Mouse (Mus musculus): ENCODE results near the gene Tut7. TPM values are rescaled to one million over a fixed set of nuclear protein-coding genes. Genes with fewer than 3 reads are reported as not detected.
"Not testable (repeated sequence)": the region's sequence is repeated elsewhere in the genome, so short reads cannot be mapped to it uniquely, and the experiment has no call there.

The Tut7 gene
- polyA plus RNA-seq, 1 experiment from 2014 or later = 62.8 TPM

DNA sequence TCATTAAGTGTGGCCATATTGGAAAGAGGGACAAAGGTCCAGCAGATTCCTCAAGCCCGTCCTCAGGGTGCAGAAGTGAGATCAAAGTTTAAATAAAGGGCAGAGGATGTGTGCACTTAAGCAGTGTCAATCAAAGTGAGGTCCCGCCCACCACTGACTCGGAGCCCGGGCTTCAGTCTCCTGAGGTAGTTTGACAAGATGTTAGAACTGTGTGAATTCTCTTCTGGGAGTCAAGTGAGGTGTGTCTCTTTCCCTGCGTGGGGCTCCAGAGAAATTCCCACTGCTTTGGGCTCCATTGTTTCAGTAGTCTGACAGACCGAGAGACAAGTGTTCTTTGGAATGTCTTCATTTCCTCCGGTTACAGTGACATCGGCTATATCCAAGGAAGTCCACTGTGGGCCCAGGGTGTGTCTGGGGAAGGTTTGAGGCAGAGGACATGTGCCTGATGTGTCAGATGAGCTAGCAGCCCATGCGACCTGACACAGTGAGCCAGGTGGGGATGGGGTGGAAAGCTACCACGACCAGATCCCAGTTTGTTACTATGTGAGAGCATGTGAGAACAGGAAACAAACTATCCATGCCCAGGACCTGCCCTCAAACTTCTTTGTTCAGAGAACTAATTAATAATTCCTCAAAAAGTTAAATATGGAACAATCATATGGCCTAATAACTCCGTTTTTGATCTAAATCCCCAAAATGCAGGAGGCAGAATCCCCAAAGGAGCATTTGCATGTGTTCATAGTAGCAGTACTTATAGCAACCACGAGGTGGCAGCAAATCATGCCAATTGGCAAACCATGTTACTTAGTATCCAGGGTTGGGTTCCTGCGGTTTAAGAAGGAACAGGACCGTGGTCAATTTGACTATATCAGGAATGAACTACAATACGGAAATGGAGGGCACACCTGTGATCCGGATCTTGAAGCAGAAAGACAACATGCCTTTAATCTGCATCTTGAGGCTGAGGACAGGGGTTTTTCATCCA is 19.6 kb upstream of the Tut7 start:
- H3K9ac ChIP-seq (replicated peaks) = no peak overlapping the region
- H3K4me3 ChIP-seq = no peak overlapping the region
- H3K36me3 ChIP-seq = no peaks in the 10 kb centered on the region
- no peaks in the 10 kb centered on the region for H3K4me1 ChIP-seq
- no peaks in the 10 kb centered on the region for H3K27me3 ChIP-seq
- 49% methylated on average over 16 of the region's 16 CpGs for WGBS
- no peaks in the 10 kb centered on the region for H3K9me3 ChIP-seq
- ATAC-seq (ENCODE audit: low FRiP score, low read depth) = peak; percentile 31; the same call in 1 of the 2 replicates
- H3K27ac ChIP-seq (replicated peaks) = no peak overlapping the region
- no peak overlapping the region for H3K4me2 ChIP-seq (replicated peaks)

DNA sequence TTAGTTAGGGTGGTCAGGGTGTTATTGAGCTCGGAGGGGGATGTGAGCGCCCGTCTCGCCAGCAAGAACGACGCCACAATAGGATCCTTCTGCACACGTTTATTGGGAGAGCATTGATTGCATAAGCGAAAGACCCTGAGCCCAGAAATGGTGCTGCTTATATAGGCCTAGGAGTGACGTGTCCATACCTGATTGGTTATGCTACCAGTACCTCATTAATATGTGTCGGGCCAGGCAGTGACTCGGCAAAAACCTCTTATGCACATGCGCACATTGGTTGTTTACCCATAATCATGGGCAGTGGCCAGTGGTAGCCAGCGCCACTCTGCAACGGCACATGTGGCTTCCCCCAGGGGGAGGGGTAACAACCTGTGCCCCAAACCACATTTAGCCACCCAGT is 18.8 kb upstream of the Tut7 start:
- ATAC-seq (ENCODE audit: low FRiP score, low read depth); H3K4me1 ChIP-seq: not testable (repeated sequence)
- 94% methylated on average over 14 of the region's 14 CpGs for WGBS

DNA sequence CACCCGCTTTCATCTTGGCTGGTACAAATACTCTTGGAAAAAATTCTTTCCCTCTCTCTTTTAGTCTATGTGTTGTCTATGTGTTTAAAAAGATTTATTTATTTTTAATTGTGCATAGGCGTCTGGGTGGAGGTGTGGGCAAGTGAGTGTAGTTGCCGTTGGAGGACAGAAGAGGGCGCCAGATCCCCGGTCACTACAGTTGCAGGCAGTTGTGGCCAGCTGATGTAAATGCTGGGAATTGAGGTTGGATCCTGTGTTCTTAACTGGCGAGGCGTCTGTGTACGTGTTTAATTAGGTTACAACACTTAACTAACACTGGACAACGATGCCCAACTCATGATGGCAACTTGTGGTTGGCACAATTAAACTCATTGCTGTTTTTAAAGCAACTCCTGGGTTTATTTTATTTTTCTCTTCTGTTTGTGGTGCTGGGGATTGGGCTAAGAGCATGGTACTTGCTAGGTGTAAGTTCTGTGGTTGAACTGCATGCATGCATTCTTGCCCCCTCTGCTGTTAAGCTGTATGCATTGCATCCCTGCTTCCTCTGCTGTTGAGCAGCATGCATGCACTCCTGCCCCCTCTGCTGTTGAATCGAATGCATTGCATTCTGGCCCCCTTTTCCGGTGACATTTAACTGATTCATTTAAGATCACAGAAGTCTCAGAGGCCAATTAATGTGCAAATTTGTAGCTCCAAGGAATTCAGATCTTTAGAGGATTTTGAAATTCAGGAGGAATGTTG is 17.7 kb upstream of the Tut7 start:
- Histone ChIP-seq H3K9me3 (no peaks in the 10 kb centered on the region), H3K27ac (replicated peaks) (no peak overlapping the region), H3K9ac (replicated peaks) (no peak overlapping the region), H3K4me2 (replicated peaks) (no peak overlapping the region), H3K36me3 (no peaks in the 10 kb centered on the region), H3K4me3 (no peak overlapping the region), H3K4me1 (no peaks in the 10 kb centered on the region), H3K27me3 (no peaks in the 10 kb centered on the region)
- WGBS = 74% methylated on average over 11 of the region's 11 CpGs
- no peak for ATAC-seq (ENCODE audit: low FRiP score, low read depth)

More for the DNA sequence above, 18.8 kb upstream of the Tut7 start:
- H3K9me3 ChIP-seq; H3K4me2 ChIP-seq (replicated peaks); H3K9ac ChIP-seq (replicated peaks); H3K27me3 ChIP-seq; H3K4me3 ChIP-seq; H3K27ac ChIP-seq (replicated peaks); H3K36me3 ChIP-seq: not testable (repeated sequence)

DNA sequence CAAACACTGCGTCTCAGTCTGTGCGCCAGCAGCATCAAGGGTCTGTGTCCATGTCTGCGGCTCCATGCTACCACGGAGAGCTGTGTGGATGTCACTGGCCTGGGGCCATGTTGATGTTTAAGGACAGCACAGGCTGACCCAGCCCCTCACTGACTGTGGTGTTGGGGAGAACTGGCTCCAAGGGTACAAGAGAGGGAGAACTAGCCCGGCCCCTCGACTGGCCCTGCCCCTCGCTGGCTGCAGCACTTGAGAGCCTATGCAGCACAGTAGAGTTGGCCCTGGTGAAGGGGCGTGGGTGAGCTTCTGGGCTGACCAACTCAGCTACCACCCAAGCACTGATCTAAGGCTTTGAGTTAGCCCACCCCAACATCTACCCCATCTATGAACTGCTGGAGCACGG is 16.4 kb upstream of the Tut7 start:
- 0 out of 2 replicates have a peak, but pooled peaks have one; percentile 35 for ATAC-seq (ENCODE audit: low FRiP score, low read depth)
- WGBS = 89% methylated on average over 9 of the region's 9 CpGs
- H3K4me3 ChIP-seq = no peak overlapping the region

DNA sequence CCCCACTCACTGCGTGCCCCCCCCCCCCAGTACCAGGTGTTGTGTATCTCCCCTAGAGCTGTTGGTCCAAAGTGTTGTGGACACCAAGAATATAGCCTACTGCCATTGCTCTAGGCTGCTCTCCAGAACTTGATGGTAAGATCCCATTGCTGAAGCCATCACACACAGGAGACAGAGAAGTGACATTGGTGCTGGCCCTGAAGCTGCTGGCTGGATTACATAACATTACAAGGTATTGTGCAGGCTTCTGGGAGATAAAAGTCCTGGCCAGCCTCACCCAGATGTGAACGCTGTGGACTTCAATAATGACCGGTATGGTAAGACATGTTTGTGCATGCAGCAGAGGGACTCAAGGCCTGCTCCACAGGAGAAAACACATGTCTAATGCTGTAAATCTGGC is 15.5 kb upstream of the Tut7 start:
- Histone ChIP-seq H3K27ac (replicated peaks) (no peak overlapping the region), H3K27me3 (no peaks in the 10 kb centered on the region), H3K9ac (replicated peaks) (no peak overlapping the region), H3K4me2 (replicated peaks) (no peak overlapping the region), H3K4me1 (no peaks in the 10 kb centered on the region), H3K4me3 (no peak overlapping the region), H3K36me3 (no peaks in the 10 kb centered on the region), H3K9me3 (no peaks in the 10 kb centered on the region)
- WGBS = 90% methylated on average over 3 of the region's 3 CpGs
- no peak for ATAC-seq (ENCODE audit: low FRiP score, low read depth)

More for the DNA sequence above, 16.4 kb upstream of the Tut7 start:
- H3K36me3 ChIP-seq = no peaks in the 10 kb centered on the region
- no peaks in the 10 kb centered on the region for H3K27me3 ChIP-seq
- no peak overlapping the region for H3K27ac ChIP-seq (replicated peaks)
- H3K4me1 ChIP-seq = no peaks in the 10 kb centered on the region
- no peak overlapping the region for H3K4me2 ChIP-seq (replicated peaks)
- no peak overlapping the region for H3K9ac ChIP-seq (replicated peaks)
- no peaks in the 10 kb centered on the region for H3K9me3 ChIP-seq

DNA sequence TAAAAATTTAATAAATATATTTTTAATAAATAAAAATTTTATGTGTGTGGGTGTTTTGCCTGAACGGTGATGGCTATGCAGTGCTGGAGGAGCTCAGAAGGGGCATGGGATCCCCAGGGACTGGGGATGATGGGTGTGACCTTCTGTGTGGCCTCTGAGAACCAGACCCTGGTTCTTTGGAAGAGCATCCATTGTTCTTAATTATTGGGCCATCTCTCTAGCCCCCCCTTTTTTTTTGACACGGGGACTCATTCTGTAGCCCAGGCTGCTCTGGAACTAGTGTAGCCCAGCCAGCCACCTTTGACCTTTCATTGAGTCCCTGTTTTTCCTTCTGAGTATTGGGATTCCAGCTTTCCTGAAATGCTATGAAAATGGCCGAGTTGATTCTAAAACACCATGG is 13.9 kb upstream of the Tut7 start:
- Histone ChIP-seq H3K9ac (replicated peaks) (no peak overlapping the region), H3K4me3 (no peak overlapping the region), H3K9me3 (no peaks in the 10 kb centered on the region), H3K4me2 (replicated peaks) (no peak overlapping the region), H3K4me1 (no peaks in the 10 kb centered on the region), H3K27me3 (no peaks in the 10 kb centered on the region), H3K27ac (replicated peaks) (no peak overlapping the region), H3K36me3 (no peaks in the 10 kb centered on the region)
- WGBS = 47% methylated on average over 3 of the region's 3 CpGs
- no peak for ATAC-seq (ENCODE audit: low FRiP score, low read depth)

DNA sequence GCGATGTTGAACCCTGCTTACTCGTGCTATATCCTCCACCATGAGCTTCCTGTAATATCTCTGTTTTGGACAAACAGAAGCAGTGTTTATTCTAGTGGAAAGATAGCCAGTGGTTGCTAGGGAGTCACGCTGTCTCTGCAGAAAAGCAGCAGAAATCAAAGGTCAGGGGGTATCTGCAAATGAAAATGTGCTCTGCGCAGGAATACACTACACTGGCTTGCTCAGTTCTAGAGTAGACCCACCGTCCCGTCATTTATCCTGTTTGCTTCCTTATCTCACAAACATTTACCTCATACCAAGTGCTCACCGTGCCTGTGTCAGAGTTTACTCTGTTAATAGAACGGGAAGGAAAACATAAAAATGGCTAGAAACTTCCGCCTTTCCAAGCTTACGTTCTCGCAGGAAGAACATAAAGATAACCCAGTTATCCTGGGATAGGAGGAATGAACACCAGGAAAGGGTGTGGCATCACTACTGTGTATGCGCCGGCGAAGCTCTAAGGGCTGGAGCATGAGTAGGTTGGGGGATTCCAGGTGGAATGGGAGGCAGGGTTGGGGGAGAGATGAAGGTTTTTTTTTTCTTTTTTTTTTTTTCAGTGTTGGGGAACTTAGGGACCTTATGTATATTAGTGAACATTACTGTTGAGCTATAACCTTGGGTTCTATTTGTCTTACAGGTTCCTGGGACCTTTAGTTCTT is 13.3 kb upstream of the Tut7 start:
- H3K4me1 ChIP-seq = no peaks in the 10 kb centered on the region
- no peaks in the 10 kb centered on the region for H3K36me3 ChIP-seq
- no peaks in the 10 kb centered on the region for H3K27me3 ChIP-seq
- no peak overlapping the region for H3K4me2 ChIP-seq (replicated peaks)
- 83% methylated on average over 14 of the region's 14 CpGs for WGBS
- H3K9me3 ChIP-seq = no peaks in the 10 kb centered on the region
- H3K9ac ChIP-seq (replicated peaks) = no peak overlapping the region
- H3K27ac ChIP-seq (replicated peaks) = no peak overlapping the region
- ATAC-seq (ENCODE audit: low FRiP score, low read depth) = no peak
- no peak overlapping the region for H3K4me3 ChIP-seq

DNA sequence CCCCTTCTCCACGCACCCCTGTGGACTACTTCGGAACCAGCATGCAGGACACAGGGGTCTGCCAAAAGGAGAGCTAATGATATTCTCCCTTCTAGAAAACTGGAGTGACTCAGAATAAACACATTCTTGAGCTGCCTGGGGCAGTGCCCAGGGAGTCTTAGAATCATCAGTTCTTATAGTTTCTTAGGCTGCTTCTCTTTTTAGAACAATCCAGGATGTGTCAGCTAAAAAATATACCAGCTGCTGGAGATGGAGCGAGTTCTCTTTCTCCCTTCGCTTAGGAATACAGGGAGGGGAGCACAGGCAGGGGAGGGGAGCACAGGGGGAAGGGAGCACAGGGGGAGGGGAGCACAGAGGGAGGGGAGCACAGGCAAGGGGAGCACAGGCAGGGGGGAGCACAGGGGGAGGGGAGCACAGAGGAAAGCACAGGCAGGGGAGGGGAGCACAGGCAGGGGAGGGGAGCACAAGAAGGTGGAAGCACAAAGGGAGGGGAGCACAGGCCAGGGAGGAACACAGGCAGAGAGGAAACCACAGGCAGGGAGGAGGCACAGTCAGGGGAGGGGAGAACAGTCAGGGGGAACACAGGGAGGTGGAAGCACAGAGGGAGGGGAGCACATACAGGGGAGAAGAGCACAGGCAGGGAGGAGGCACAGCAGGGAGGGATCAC is 12.0 kb upstream of the Tut7 start:
- no peak for ATAC-seq (ENCODE audit: low FRiP score, low read depth)
- H3K9me3 ChIP-seq = no peaks in the 10 kb centered on the region
- H3K4me3 ChIP-seq = no peak overlapping the region
- WGBS = 62% methylated on average over 4 of the region's 4 CpGs
- H3K36me3 ChIP-seq = no peaks in the 10 kb centered on the region
- no peak overlapping the region for H3K4me2 ChIP-seq (replicated peaks)
- no peaks in the 10 kb centered on the region for H3K27me3 ChIP-seq
- no peak overlapping the region for H3K27ac ChIP-seq (replicated peaks)
- H3K9ac ChIP-seq (replicated peaks) = no peak overlapping the region
- H3K4me1 ChIP-seq = no peaks in the 10 kb centered on the region

DNA sequence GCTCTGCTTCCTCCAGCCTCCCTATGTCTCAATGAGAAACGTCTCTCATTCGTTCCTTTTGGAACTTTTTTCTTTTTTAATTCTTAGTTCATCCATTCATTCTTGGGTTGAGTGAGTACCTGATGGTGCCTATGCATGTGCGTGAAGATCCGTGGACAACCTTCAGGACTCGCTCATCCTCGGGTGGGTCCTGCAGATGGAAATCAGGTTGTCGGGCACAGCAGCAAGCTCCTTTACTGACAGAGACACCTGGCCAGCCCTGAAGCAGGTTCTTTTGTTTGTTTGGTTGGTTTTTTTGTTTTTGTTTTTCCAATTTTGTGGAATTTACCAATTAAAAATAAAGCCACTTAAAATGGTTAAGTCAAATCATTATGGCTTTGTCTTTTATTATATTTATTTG is 9.9 kb upstream of the Tut7 start:
- H3K9ac ChIP-seq (replicated peaks) = no peak overlapping the region
- WGBS = 87% methylated on average over 7 of the region's 7 CpGs
- H3K9me3 ChIP-seq = no peaks in the 10 kb centered on the region
- no peak overlapping the region for H3K4me3 ChIP-seq
- H3K36me3 ChIP-seq = no peaks in the 10 kb centered on the region
- H3K27ac ChIP-seq (replicated peaks) = no peak overlapping the region
- no peak for ATAC-seq (ENCODE audit: low FRiP score, low read depth)
- no peak overlapping the region for H3K4me2 ChIP-seq (replicated peaks)
- H3K4me1 ChIP-seq = no peaks in the 10 kb centered on the region
- no peaks in the 10 kb centered on the region for H3K27me3 ChIP-seq

DNA sequence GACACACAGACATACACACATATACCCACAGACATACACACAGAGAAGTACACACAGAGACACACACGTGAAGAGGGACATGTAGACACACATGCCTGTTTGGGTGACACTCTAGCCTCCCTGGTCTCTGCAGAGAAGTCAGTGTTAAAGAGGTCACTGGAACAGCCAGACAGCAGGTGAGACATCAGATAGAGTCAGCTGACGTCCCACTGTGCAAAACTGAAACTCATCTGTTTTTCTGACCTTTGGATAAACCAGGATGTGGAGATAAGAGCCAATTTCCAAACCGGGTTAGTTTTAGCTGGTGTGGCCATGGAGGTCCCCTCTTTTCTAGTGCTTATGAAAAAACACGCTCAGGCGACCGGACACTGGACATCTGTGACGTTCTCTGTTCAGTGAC is 9.5 kb upstream of the Tut7 start:
- Histone ChIP-seq H3K27ac (replicated peaks) (no peak overlapping the region), H3K36me3 (no peaks in the 10 kb centered on the region), H3K27me3 (no peaks in the 10 kb centered on the region), H3K4me2 (replicated peaks) (no peak overlapping the region), H3K9ac (replicated peaks) (no peak overlapping the region), H3K4me1 (no peaks in the 10 kb centered on the region), H3K9me3 (no peaks in the 10 kb centered on the region), H3K4me3 (no peak overlapping the region)
- no peak for ATAC-seq (ENCODE audit: low FRiP score, low read depth)
- 73% methylated on average over 7 of the region's 7 CpGs for WGBS

DNA sequence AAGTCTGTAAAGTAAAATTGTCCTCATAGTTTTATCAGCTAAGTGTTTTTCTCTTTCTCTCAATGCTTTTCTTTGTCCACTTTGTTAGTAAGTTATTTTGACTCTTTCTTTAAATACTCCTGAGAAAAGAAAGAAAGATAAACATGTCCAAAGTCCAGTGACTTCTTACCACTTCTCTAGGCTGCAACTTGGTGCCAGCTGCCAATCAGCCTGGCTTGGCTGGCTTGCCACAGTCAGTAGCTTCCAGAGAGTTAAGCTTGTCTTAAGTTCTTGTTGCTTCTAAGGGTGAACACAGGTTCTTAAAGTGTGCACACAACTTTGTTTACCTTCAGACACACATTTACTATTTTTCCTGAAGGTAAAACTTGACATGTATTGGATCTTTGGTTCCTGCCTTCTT is 3.0 kb upstream of the Tut7 start:
- H3K4me2 ChIP-seq (replicated peaks) = no peak overlapping the region
- no peak overlapping the region for H3K27ac ChIP-seq (replicated peaks)
- H3K36me3 ChIP-seq = 0 out of 2 replicates have a peak, but pooled peaks cover 4% of the 10 kb centered on the region
- peaks cover 10% of the 10 kb centered on the region for H3K4me1 ChIP-seq
- H3K9me3 ChIP-seq = no peaks in the 10 kb centered on the region
- H3K9ac ChIP-seq (replicated peaks) = no peak overlapping the region
- no peak overlapping the region for H3K4me3 ChIP-seq
- H3K27me3 ChIP-seq = no peaks in the 10 kb centered on the region
- ATAC-seq (ENCODE audit: low FRiP score, low read depth) = no peak
